Mouse (Mus musculus): ENCODE measurements around the gene Olfr1371.

Gene Olfr1371

GRCm38 (mm10) chr11:52213887-52214286, at the start of gene Olfr1371:
Gene Olfr1371, minus strand, starts transcription at chr11:52213987.
- DNase-seq (ENCODE audit: low read depth, low spot score), result no peak

GRCm38 (mm10) chr11:52262338-52262737, 48.6 kb upstream of the Olfr1371 start:
- DNase-seq (ENCODE audit: low read depth, low spot score), result no peak

DNA sequence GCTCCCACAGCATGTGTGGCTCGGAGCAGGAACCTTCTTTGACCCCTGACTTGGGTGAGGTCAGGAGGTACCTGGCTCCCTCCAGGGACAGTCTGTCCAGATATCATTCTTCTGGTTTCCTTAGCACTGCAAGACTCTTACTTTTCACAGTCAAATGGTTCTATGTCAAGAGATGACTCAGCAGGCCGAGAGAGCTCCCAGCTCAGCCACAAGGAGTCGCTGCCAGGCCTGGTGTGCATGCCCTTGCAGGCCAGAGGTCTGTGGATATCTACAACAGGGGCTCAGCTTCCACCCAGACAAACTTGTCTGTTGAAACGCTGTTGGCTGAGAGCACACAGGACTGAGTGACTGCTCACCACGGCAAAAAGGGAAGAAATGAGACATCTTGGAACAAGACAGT, 48.1 kb upstream of the Olfr1371 start:
- DNase-seq (ENCODE audit: low read depth, low spot score), result no peak

DNA sequence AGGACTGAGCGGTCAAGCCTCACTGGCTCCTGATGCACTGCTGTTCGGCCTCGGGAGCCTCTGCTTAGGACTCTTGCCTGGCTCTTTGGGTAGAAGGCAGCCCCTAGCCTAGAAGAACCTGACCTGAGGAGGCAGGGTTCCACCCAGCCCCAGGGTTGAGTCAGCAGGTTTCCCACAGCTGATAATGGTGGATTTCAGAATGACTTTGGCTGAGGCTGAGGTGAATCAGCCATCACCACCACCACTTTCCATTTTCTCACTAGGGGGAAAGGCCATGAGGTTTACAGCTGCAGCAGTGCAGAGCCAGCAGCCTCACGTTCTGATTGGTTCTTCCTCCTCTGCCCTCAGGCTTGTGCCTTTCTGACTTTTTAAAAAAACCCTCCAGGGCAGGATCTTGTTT, 47.1 kb upstream of the Olfr1371 start:
- no peak for DNase-seq (ENCODE audit: low read depth, low spot score)

DNA sequence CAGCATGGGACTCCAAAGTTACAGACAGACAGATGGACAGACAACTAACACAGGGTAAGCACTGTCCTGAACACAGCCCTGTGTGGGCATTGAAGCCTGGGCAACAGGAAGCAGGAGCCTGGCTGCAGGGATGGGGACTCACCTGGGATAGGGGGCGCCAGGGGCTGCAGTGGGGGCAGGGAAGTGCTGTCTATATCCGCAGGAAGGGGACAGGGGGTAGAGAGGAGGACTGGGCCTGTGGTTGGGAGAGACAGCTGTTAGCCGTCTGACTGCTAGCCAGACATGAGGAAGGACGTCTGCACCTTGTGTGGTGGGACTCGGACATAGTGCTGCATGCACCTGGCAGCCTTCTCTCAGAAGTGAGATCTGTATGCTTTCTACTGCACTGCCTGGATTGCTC, 44.9 kb upstream of the Olfr1371 start:
- DNase-seq (ENCODE audit: low read depth, low spot score), result no peak

GRCm38 (mm10) chr11:52257376-52257775, 43.6 kb upstream of the Olfr1371 start:
- DNase-seq (ENCODE audit: low read depth, low spot score), result no peak

- DNase-seq (ENCODE audit: low read depth, low spot score), result no peak
These were observed 41.3 kb upstream of the Olfr1371 start for GRCm38 (mm10) chr11:52255077-52255476.

GRCm38 (mm10) chr11:52253674-52254375, 40.0 kb upstream of the Olfr1371 start:
- peak; percentile 73 for DNase-seq (ENCODE audit: low read depth, low spot score)

DNA sequence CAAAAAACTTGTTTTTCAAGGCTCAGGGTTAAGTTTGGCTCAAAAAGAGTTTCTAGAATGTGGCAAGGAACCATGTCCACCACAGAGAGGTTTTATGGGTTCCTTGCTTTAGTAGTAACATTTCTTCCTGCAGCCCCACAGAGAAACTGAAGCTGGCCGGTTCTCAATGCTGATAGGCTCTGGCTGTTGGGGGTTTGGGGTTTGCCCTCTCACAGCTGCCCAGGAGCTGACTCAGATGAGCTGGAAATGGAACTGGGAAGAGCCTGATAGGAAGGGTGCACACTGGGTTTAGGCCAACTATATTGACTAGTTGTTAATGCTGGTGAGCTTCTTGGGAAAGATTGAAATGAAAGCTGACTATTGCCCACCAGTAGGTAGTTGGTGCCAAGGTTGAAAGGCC, 38.9 kb upstream of the Olfr1371 start:
- no peak for DNase-seq (ENCODE audit: low read depth, low spot score)

DNA sequence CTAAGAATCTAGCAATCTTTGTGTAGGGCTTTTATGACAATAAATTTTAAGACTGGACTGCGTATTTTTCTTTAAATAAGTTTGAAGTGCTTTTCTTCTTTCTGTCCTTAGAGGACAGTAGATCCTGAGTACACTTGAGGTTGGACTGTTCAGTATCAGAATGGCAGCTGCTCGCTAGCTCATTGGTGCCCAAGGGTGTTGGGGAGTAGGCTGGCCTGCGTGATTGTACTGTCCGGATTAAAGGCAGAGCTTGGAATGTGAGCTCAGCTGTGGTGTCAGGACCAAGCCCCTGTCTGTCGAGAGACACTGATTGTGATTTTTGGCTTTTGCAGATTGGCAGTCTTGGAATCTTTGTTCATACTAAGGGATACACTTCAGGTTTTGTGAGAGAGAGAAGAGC, 38.0 kb upstream of the Olfr1371 start:
- DNase-seq (ENCODE audit: low read depth, low spot score), result no peak

GRCm38 (mm10) chr11:52249452-52249851, 35.7 kb upstream of the Olfr1371 start:
- DNase-seq (ENCODE audit: low read depth, low spot score), result no peak

- DNase-seq (ENCODE audit: low read depth, low spot score), result no peak
These were observed 27.2 kb upstream of the Olfr1371 start for GRCm38 (mm10) chr11:52240898-52241542.

DNA sequence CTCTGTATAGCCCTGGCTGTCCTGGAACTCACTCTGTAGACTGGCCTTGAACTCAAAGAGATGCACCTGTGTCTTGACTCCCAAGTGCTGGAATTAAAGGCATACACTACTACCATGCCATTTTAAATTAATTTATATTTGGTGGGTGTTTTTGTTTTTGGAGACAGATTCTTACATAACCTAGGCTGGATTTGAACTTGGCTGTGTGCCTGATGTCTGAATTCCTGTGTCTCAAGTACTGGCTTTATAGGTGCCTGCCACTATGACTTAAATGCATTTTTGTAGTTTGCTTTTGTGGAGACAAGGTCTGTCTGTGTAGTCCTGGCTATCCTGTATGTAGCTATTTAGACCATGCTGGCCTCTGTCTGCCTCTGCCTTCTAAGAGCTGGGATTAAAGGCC, 20.7 kb upstream of the Olfr1371 start:
- no peak for DNase-seq (ENCODE audit: low read depth, low spot score)

- DNase-seq (ENCODE audit: low read depth, low spot score), result no peak
These were observed 20.1 kb upstream of the Olfr1371 start for GRCm38 (mm10) chr11:52233906-52234305.

DNA sequence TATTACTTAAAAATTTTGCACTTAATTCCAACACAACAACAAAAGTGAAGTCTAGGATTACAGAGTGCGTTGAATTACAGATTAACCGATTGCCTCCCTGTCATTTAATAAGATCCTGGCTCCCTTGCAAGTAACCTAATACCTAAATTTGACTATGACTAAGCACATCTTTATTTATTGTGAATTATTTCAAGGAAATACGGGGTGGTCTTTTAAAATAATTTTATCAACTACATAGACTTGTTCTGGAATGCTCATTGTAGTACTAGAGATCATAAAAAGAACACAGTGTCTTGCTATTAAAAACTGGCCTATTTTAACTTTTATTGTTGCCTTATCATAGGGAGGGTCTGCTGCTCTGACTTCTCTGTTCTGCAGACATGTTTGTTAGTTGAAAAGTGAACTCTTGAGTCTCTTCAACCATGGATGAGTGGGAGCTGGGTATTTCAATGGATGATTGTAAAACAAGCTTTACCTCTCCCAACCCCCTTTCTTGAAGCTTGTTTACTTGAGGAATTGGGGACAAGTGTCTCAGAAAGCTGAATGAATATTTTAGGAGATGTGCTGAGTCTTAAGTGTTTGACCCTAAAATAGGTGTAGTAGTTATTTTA, 19.4 kb upstream of the Olfr1371 start:
- DNase-seq (ENCODE audit: low read depth, low spot score), result no peak

DNA sequence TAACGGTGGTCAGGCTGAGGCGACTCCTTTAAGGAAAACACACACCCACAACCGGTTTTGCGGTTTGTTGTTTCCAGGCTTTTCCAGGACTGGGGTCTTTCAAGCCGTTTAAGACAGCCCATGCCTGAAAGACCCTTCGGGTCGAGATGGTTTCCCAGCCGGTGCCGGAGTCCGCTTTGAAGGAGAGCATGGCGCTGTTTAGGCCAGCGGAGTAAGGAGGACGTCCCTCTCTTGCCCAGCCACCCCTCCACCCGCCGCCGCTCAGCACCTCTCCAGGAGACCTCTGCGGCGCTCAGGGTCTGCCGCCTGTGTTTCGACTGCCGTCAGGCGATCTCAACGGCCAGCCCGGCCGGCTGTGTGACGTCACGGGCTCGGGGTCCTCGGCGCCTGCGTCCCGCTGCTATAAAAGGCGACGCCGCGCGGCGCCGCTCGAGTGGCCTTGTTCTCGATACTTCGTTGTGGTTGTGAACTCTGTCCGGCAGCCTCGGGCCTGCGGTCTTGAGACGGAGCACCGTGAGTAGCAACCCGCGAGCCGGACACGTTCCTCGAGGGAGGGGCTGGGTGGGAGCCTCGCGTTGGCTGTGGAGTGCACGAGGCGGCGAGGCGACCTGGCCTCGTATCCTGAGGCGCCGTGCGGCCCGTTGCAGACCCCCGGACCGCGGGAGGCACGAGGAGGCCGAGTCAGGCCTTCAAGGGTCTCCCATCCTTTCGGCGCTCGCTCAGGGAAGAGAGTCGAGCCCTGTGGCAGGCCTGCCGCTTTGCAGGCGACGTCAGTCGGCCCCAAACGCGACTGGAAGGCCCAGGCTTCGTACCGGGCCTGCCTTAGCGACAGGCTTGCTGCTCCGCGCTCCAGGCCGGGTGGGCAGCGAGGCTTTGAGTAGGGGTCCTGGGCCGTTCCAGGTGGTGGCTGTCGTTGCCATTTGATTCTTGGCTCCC, 18.1 kb upstream of the Olfr1371 start, which contains the start of gene Skp1a:
Skp1a (plus strand) TSS at position 390 of the 936 bp plus-strand sequence.
- peak; percentile 95 for DNase-seq (ENCODE audit: low read depth, low spot score)

DNA sequence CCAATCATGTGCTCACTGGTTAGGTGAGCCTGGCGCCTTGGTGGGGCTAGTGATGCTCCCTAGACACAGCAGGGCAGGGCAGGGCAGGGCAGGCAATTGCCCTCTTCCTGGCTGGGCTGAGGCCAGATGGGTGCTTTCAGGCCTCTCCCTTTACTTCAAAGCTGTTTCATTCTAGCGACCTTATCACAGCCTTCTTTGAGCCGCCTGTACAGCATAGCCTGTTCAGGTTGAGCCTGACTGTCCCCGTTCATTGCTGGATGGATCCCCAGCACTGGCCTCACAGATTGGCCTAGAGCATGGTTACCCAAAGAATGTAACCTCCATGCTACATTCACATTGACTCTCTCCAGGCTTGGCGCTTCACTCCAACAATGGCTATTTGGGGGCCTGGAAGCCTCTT, 16.9 kb upstream of the Olfr1371 start:
- DNase-seq (ENCODE audit: low read depth, low spot score), result no peak

- DNase-seq (ENCODE audit: low read depth, low spot score), result no peak
These were observed 15.1 kb upstream of the Olfr1371 start for GRCm38 (mm10) chr11:52228722-52229448.

DNA sequence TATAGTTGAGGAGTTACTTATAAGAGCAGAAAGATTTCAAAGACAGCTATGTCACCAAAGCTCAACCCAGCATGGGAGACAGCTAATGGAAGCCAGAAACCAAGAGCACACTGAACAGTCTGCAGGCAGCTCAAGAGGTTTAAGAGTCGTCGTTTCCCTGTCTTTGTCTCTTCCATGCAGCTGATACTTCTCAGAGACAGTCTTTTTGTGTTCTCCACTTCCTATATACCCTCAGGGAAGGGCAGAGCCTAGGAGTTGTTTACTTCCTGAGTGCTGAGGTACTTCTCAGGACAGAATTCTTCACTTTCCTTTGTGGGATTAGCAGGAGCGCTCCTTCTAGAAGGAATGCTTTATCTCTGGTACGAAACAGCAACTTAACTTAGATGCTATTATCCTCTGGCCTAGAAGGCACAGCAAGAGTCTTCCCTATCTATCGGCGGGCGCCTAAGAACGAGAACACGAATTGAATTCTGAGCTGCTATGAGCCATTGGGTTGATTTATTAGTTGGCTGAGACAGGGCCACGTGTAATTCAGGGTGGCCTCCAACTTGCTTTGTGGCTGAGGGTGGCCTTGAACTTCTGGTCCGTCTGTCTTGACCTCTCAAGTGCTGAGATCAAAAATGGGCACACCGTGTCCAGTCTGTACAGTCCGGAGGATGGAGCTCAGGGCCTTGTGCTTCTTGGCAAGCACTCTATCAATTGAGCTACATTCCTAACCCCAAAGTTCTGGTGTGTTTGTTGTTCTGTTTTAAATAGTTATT, 13.9 kb upstream of the Olfr1371 start:
- no peak for DNase-seq (ENCODE audit: low read depth, low spot score)

- DNase-seq (ENCODE audit: low read depth, low spot score), result no peak
These were observed 13.3 kb upstream of the Olfr1371 start for GRCm38 (mm10) chr11:52227053-52227452.
